Comparison of ENCODE assay signal across 51 mouse cellular contexts in the genomic region with DNA sequence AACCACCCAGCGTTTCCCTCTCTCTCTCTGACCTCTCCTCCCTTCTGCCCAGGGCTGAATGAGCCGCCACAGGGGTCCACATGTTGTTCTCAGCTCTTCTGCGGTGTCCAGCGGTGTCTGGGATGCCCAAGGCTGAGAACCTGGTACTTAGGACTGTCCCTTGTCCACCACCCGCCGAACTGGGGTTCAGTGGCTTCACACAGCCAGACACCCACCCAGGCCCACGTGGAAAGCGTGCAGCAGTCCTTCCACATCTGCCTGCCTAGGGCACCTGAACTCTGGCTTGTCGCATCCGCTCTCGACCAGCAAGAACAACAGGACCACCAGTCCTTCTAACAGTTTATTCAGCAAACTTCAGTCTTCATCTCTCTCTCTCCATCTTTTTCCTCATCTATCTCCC. TPM values are rescaled to one million over a fixed set of nuclear protein-coding genes. Genes with fewer than 3 reads are reported as not detected.
"Had no signal": no experiment of that assay in that cellular context is flagged by ENCODE, and none has a peak within 500 bp of the region (broad histone marks: within the 10 kb centered on the region; RNA-seq: fewer than 3 reads in every experiment).

No protein-coding gene starts in this region.

- H3K4me3 ChIP-seq: heart, embryonic 12.5 days; heart, embryonic 13.5 days; heart, embryonic 15.5 days; hindbrain, embryonic 10.5 days; hindbrain, embryonic 12.5 days; hindbrain, embryonic 13.5 days; hindbrain, embryonic 15.5 days; intestine, embryonic 15.5 days; kidney, embryonic 15.5 days; layer of hippocampus, adult 2 months; left cerebral cortex, adult 2 months had no signal

- H3K27me3 ChIP-seq: heart, embryonic 12.5 days; heart, embryonic 13.5 days; heart, embryonic 15.5 days; hindbrain, embryonic 12.5 days; hindbrain, embryonic 13.5 days; hindbrain, embryonic 15.5 days; intestine, embryonic 15.5 days; kidney, embryonic 15.5 days had no signal

- DNase-seq: heart, postnatal 10 days; heart, postnatal 14 days; heart, postnatal 36 days; heart, postnatal 4 days; kidney, adult 11 months; kidney, adult 18-20 months; kidney, adult 2 months; kidney, adult 8-10 months; kidney, adult 9 months; kidney, postnatal 10 days; kidney, postnatal 14 days; kidney, postnatal 25 days; kidney, postnatal 36 days; kidney, postnatal 4 days; layer of hippocampus, adult 9-11 months; layer of hippocampus, postnatal 36 days had no signal

- H3K4me1 ChIP-seq: heart, embryonic 12.5 days; heart, embryonic 13.5 days; heart, embryonic 15.5 days; hindbrain, embryonic 10.5 days; hindbrain, embryonic 12.5 days; hindbrain, embryonic 13.5 days; hindbrain, embryonic 15.5 days; intestine, embryonic 15.5 days; kidney, embryonic 15.5 days had no signal

- H3K36me3 ChIP-seq: heart, embryonic 12.5 days; heart, embryonic 13.5 days; heart, embryonic 15.5 days; hindbrain, embryonic 10.5 days; hindbrain, embryonic 12.5 days; hindbrain, embryonic 13.5 days; hindbrain, embryonic 15.5 days; intestine, embryonic 15.5 days; kidney, embryonic 15.5 days had no signal

- H3K9me3 ChIP-seq: heart, embryonic 12.5 days; heart, embryonic 13.5 days; heart, embryonic 15.5 days; hindbrain, embryonic 10.5 days; hindbrain, embryonic 12.5 days; hindbrain, embryonic 13.5 days; hindbrain, embryonic 15.5 days; intestine, embryonic 15.5 days; kidney, embryonic 15.5 days had no signal

- H3K27ac ChIP-seq: heart, embryonic 13.5 days; heart, embryonic 15.5 days; hindbrain, embryonic 10.5 days; hindbrain, embryonic 12.5 days; hindbrain, embryonic 13.5 days; hindbrain, embryonic 14.5 days; hindbrain, embryonic 15.5 days; hindbrain, postnatal 0 days; intestine, embryonic 15.5 days; kidney, embryonic 15.5 days; kidney, postnatal 0 days; layer of hippocampus, adult 2 months; left cerebral cortex, adult 2 months had no signal

RNA-seq across cellular contexts. Expression of gene Olfr319, which starts 10.1 kb away (rescaled TPM):
- total RNA-seq: heart, postnatal 10 days; heart, postnatal 14 days; heart, postnatal 25 days; heart, postnatal 36 days; heart, postnatal 4 days; hematopoietic stem cell, adult 5-6 weeks; hindbrain, postnatal 0 days; layer of hippocampus, adult 18-20 months; layer of hippocampus, adult 2 months; layer of hippocampus, postnatal 10 days; layer of hippocampus, postnatal 14 days; layer of hippocampus, postnatal 25 days; layer of hippocampus, postnatal 36 days; left cerebral cortex, adult 18-20 months; left cerebral cortex, adult 2 months; left cerebral cortex, adult 8-10 months had no signal
- polyA plus RNA-seq: heart, embryonic 12.5 days; heart, embryonic 13.5 days; heart, embryonic 14.5 days; heart, embryonic 15.5 days; heart, embryonic 16.5 days; heart, postnatal 0 days; hindbrain, embryonic 10.5 days; hindbrain, embryonic 11.5 days; hindbrain, embryonic 12.5 days; hindbrain, embryonic 13.5 days; hindbrain, embryonic 14.5 days; hindbrain, embryonic 15.5 days; hindbrain, embryonic 16.5 days; hindbrain, postnatal 0 days; inflammation-experienced regulatory T-cells, adult 6 months; intestine, embryonic 14.5 days; intestine, embryonic 15.5 days; intestine, embryonic 16.5 days; intestine, postnatal 0 days; kidney, adult 2 months; kidney, embryonic 14.5 days; kidney, embryonic 15.5 days; kidney, embryonic 16.5 days; kidney, postnatal 0 days; large intestine, adult 2 months had no signal

RNA-seq across cellular contexts. Expression of gene Olfr318, which starts 14.7 kb away (rescaled TPM):
- total RNA-seq: heart, postnatal 10 days; heart, postnatal 14 days; heart, postnatal 25 days; heart, postnatal 36 days; heart, postnatal 4 days; hematopoietic stem cell, adult 5-6 weeks; hindbrain, postnatal 0 days; layer of hippocampus, adult 2 months; layer of hippocampus, postnatal 36 days; left cerebral cortex, adult 18-20 months; left cerebral cortex, adult 2 months had no signal
- polyA plus RNA-seq: heart, embryonic 12.5 days; heart, embryonic 13.5 days; heart, embryonic 14.5 days; heart, embryonic 15.5 days; heart, embryonic 16.5 days; heart, postnatal 0 days; hindbrain, embryonic 10.5 days; hindbrain, embryonic 11.5 days; hindbrain, embryonic 12.5 days; hindbrain, embryonic 13.5 days; hindbrain, embryonic 14.5 days; hindbrain, embryonic 15.5 days; hindbrain, embryonic 16.5 days; hindbrain, postnatal 0 days; inflammation-experienced regulatory T-cells, adult 6 months; intestine, embryonic 14.5 days; intestine, embryonic 15.5 days; intestine, embryonic 16.5 days; intestine, postnatal 0 days; kidney, adult 2 months; kidney, embryonic 14.5 days; kidney, embryonic 15.5 days; kidney, embryonic 16.5 days; kidney, postnatal 0 days; large intestine, adult 2 months had no signal

RNA-seq across cellular contexts. Expression of gene Olfr320, which starts 28.2 kb away (rescaled TPM):
- total RNA-seq: heart, postnatal 10 days; heart, postnatal 14 days; heart, postnatal 25 days; heart, postnatal 36 days; heart, postnatal 4 days; hematopoietic stem cell, adult 5-6 weeks; hindbrain, postnatal 0 days; layer of hippocampus, adult 18-20 months; layer of hippocampus, adult 2 months; layer of hippocampus, adult 8-10 months; layer of hippocampus, postnatal 10 days; layer of hippocampus, postnatal 14 days; layer of hippocampus, postnatal 25 days; layer of hippocampus, postnatal 36 days; left cerebral cortex, adult 18-20 months; left cerebral cortex, adult 2 months; left cerebral cortex, adult 8-10 months had no signal
- polyA plus RNA-seq: heart, embryonic 12.5 days; heart, embryonic 13.5 days; heart, embryonic 14.5 days; heart, embryonic 15.5 days; heart, embryonic 16.5 days; heart, postnatal 0 days; hindbrain, embryonic 10.5 days; hindbrain, embryonic 11.5 days; hindbrain, embryonic 12.5 days; hindbrain, embryonic 13.5 days; hindbrain, embryonic 14.5 days; hindbrain, embryonic 15.5 days; hindbrain, embryonic 16.5 days; hindbrain, postnatal 0 days; inflammation-experienced regulatory T-cells, adult 6 months; intestine, embryonic 14.5 days; intestine, embryonic 15.5 days; intestine, embryonic 16.5 days; intestine, postnatal 0 days; kidney, adult 2 months; kidney, embryonic 14.5 days; kidney, embryonic 15.5 days; kidney, postnatal 0 days; large intestine, adult 2 months had no signal

RNA-seq across cellular contexts. Expression of gene Olfr317, which starts 29.9 kb away (rescaled TPM):
- total RNA-seq: heart, postnatal 10 days; heart, postnatal 14 days; heart, postnatal 25 days; heart, postnatal 36 days; heart, postnatal 4 days; hematopoietic stem cell, adult 5-6 weeks had no signal
- polyA plus RNA-seq: heart, embryonic 12.5 days; heart, embryonic 13.5 days; heart, embryonic 14.5 days; heart, embryonic 15.5 days; heart, embryonic 16.5 days; heart, postnatal 0 days; hindbrain, embryonic 10.5 days; hindbrain, embryonic 11.5 days; inflammation-experienced regulatory T-cells, adult 6 months; intestine, embryonic 14.5 days; intestine, embryonic 15.5 days; intestine, embryonic 16.5 days; intestine, postnatal 0 days; kidney, adult 2 months; kidney, embryonic 14.5 days; kidney, embryonic 15.5 days; kidney, embryonic 16.5 days; kidney, postnatal 0 days; large intestine, adult 2 months had no signal

RNA-seq across cellular contexts. Expression of gene Olfr316, which starts 43.4 kb away (rescaled TPM):
- total RNA-seq: heart, postnatal 10 days; heart, postnatal 14 days; heart, postnatal 25 days; heart, postnatal 36 days; heart, postnatal 4 days; hematopoietic stem cell, adult 5-6 weeks; hindbrain, postnatal 0 days had no signal
- polyA plus RNA-seq: heart, embryonic 12.5 days; heart, embryonic 13.5 days; heart, embryonic 14.5 days; heart, embryonic 15.5 days; heart, embryonic 16.5 days; heart, postnatal 0 days; hindbrain, embryonic 10.5 days; hindbrain, embryonic 11.5 days; hindbrain, embryonic 12.5 days; hindbrain, embryonic 13.5 days; hindbrain, embryonic 14.5 days; hindbrain, embryonic 16.5 days; hindbrain, postnatal 0 days; inflammation-experienced regulatory T-cells, adult 6 months; intestine, embryonic 14.5 days; intestine, embryonic 15.5 days; intestine, embryonic 16.5 days; intestine, postnatal 0 days; kidney, adult 2 months; kidney, embryonic 14.5 days; kidney, embryonic 15.5 days; kidney, embryonic 16.5 days; kidney, postnatal 0 days; large intestine, adult 2 months had no signal
